8 mouse cellular contexts compared by ENCODE assay signal in the genomic region with DNA sequence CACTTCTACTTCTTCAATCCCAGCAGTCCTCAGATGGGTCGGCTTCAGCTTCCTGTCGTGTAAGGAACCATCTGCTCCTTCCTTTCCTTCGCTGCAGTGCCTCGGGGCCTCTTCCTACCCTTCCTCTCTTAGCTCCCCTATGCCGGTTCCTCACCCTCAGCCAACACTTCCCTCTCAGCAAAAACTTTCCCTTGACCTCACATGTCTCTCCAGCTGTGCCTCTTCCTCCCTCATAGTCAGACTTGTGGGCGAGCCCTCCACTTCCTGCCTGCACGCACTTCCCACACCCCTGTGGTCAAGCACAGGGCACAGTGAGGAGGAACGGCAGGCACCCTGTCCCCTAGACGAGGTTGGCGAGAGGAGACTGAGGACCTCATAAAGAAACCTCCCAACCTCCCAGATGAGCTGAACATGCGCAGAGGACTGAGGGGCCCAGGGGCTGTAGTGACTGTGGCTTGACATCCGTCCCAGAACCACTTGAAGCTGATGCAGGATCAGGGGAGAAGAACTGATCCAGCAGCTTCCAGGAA. TPM values are rescaled to one million over a fixed set of nuclear protein-coding genes. Genes with fewer than 3 reads are reported as not detected.
A peak's percentile ranks its signal among the peaks of the same experiment; 100 is the strongest.
DNase-seq lines count a peak whose midpoint lies in the region; ATAC-seq and TF ChIP-seq lines count a peak whose summit lies in the region.

No protein-coding gene starts in this region.

- 46% methylated on average over 12 of the region's 12 CpGs for WGBS in kidney, adult 2 months
- WGBS in heart, embryonic 10.5 days: 43% methylated on average over 12 of the region's 12 CpGs
- WGBS in liver, embryonic 13.5 days (ENCODE audit: insufficient replicate concordance): 18% methylated on average over 12 of the region's 12 CpGs
- WGBS in hindbrain, embryonic 13.5 days: 66% methylated on average over 12 of the region's 12 CpGs

- H3K4me3 ChIP-seq in kidney, adult 2 months (ENCODE audit: insufficient read depth, low read depth, low read length): no peak overlapping the region
- H3K4me3 ChIP-seq in heart, embryonic 10.5 days: no peak overlapping the region
- H3K4me3 ChIP-seq in liver, embryonic 13.5 days (replicated peaks): no peak overlapping the region
- H3K4me3 ChIP-seq in hindbrain, embryonic 13.5 days: no peak overlapping the region

- no peak overlapping the region for H3K9ac ChIP-seq in liver, embryonic 13.5 days
- H3K9ac ChIP-seq in hindbrain, embryonic 13.5 days: no peak overlapping the region

- H3K4me1 ChIP-seq in kidney, adult 2 months (ENCODE audit: control insufficient read depth, insufficient read depth, low read length): 0 out of 2 replicates have a peak, but pooled peaks cover 5% of the 10 kb centered on the region
- H3K4me1 ChIP-seq in heart, embryonic 10.5 days: peaks cover 54% of the 10 kb centered on the region
- H3K4me1 ChIP-seq in liver, embryonic 13.5 days (replicated peaks): peaks cover 41% of the 10 kb centered on the region
- H3K4me1 ChIP-seq in hindbrain, embryonic 13.5 days (replicated peaks): 0 out of 2 replicates have a peak, but pooled peaks cover 4% of the 10 kb centered on the region

- H3K4me2 ChIP-seq in liver, embryonic 13.5 days: peak overlapping the region; percentile 8; the same call in 1 of the 2 replicates
- H3K4me2 ChIP-seq in hindbrain, embryonic 13.5 days: no peak overlapping the region

- H3K36me3 ChIP-seq in kidney, adult 2 months (ENCODE audit: control insufficient read depth, insufficient read depth, low read length): no peaks in the 10 kb centered on the region
- no peaks in the 10 kb centered on the region for H3K36me3 ChIP-seq in heart, embryonic 10.5 days
- H3K36me3 ChIP-seq in liver, embryonic 13.5 days: no peaks in the 10 kb centered on the region
- no peaks in the 10 kb centered on the region for H3K36me3 ChIP-seq in hindbrain, embryonic 13.5 days

- TF ChIP-seq CTCF in kidney, adult 2 months (conservative IDR thresholded peaks at IDR 0.05; ENCODE audit: insufficient read depth, insufficient read length, low read depth, low read length): no peak

- no peaks in the 10 kb centered on the region for H3K9me3 ChIP-seq in heart, embryonic 10.5 days
- H3K9me3 ChIP-seq in liver, embryonic 13.5 days (replicated peaks): no peaks in the 10 kb centered on the region
- H3K9me3 ChIP-seq in hindbrain, embryonic 13.5 days: no peaks in the 10 kb centered on the region

- no peak for TF ChIP-seq POLR2A in kidney, adult 2 months (IDR thresholded peaks at IDR 0.05; ENCODE audit: low read depth, low read length)

- no peaks in the 10 kb centered on the region for H3K27me3 ChIP-seq in kidney, adult 2 months (replicated peaks; ENCODE audit: control insufficient read depth, insufficient read depth, low read length)
- peaks cover 52% of the 10 kb centered on the region for H3K27me3 ChIP-seq in heart, embryonic 10.5 days (ENCODE audit: insufficient read depth, poor library complexity, severe bottlenecking)
- H3K27me3 ChIP-seq in liver, embryonic 13.5 days: no peaks in the 10 kb centered on the region
- H3K27me3 ChIP-seq in hindbrain, embryonic 13.5 days: 0 out of 2 replicates have a peak, but pooled peaks cover 4% of the 10 kb centered on the region

- peak; percentile 73 for ATAC-seq in liver, embryonic 13.5 days (ENCODE audit: low read depth)
- ATAC-seq in hindbrain, embryonic 13.5 days (ENCODE audit: low FRiP score): no peak

- DNase-seq in kidney, adult 2 months: peak; percentile 60
- no peak for DNase-seq in kidney, adult 9 months
- DNase-seq in heart, embryonic 10.5 days (ENCODE audit: low spot score): no peak
- no peak for DNase-seq in liver, embryonic 13.5 days
- peak; percentile 58 to 61 for DNase-seq in spleen, postnatal 36 days (ENCODE audit: low spot score in 2 of 2)
- DNase-seq in urinary bladder, postnatal 25 days (ENCODE audit: low spot score): no peak
- no peak for DNase-seq in right cerebral cortex, postnatal 4 days

- H3K27ac ChIP-seq in kidney, adult 2 months (ENCODE audit: insufficient read depth, low read depth, low read length): peak overlapping the region; percentile 33; the same call in 1 of the 2 replicates
- peak overlapping the region; percentile 66; the same call in 1 of the 2 replicates for H3K27ac ChIP-seq in heart, embryonic 10.5 days
- peak overlapping the region; percentile 80 for H3K27ac ChIP-seq in liver, embryonic 13.5 days
- no peak overlapping the region for H3K27ac ChIP-seq in hindbrain, embryonic 13.5 days

RNA-seq across cellular contexts. Expression of a gene that starts 18.6 kb away (rescaled TPM):
- 25.4 and 29.3 TPM in 2 replicates for polyA plus RNA-seq in kidney, adult 2 months (2012; rRNA removed)
- polyA plus RNA-seq in heart, embryonic 10.5 days (2016; fragmentation: Nextera tagmentation; extraction: Ambion mirVana): 7.9 and 10.1 TPM in 2 replicates
- 0.53 and 0.83 TPM in 2 replicates for polyA plus RNA-seq in liver, embryonic 13.5 days (2015; fragmentation: Nextera tagmentation; extraction: Ambion mirVana)
- polyA plus RNA-seq in hindbrain, embryonic 13.5 days (2015; fragmentation: Nextera tagmentation; extraction: Ambion mirVana): 7.2 and 7.7 TPM in 2 replicates

RNA-seq across cellular contexts. Expression of a gene that starts 23.9 kb away (rescaled TPM):
- 7.6 and 9.6 TPM in 2 replicates for polyA plus RNA-seq in kidney, adult 2 months (2012; rRNA removed)
- polyA plus RNA-seq in heart, embryonic 10.5 days (2016; fragmentation: Nextera tagmentation; extraction: Ambion mirVana): 0.97 and 1.2 TPM in 2 replicates
- polyA plus RNA-seq in liver, embryonic 13.5 days (2015; fragmentation: Nextera tagmentation; extraction: Ambion mirVana): 2.7 and 3.2 TPM in 2 replicates
- 2.7 and 3.5 TPM in 2 replicates for polyA plus RNA-seq in hindbrain, embryonic 13.5 days (2015; fragmentation: Nextera tagmentation; extraction: Ambion mirVana)

Comparison
In these comparisons a context has a peak if more than half of its experiments do, and no peak if none do; other contexts are left out.
1. DNase-seq: peak in kidney, adult 2 months (single experiment) and spleen, postnatal 36 days (2 of 2); none in kidney, adult 9 months (single experiment), heart, embryonic 10.5 days (single experiment), liver, embryonic 13.5 days (single experiment), urinary bladder, postnatal 25 days (single experiment) and right cerebral cortex, postnatal 4 days (single experiment).